17 mouse cellular contexts compared by ENCODE assay signal in the genomic region with DNA sequence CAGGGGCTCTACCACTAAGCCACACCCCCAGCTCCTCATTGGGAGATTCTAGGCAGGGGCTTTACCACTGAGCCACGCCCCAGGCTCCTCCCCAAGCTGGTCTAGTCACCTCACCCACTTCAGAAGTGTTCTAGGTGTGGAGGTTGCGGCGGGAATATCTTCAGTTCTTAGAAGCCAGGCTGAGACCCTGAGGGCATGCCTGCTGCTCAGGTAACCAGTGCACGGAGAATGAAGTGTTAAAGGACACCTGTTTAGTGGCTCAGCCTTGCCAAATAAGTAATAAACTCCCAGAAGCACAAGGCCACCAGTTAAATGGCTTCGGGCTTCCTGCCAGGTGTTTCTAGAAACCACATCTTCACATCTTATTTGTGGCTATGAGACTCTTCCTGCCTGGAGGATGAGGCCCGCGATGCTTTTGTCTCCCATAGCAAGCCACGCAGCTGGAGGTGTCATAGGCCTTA. TPM values are rescaled to one million over a fixed set of nuclear protein-coding genes. Genes with fewer than 3 reads are reported as not detected.
DNase-seq lines count a peak whose midpoint lies in the region; ATAC-seq and TF ChIP-seq lines count a peak whose summit lies in the region.
"Had no signal": no experiment of that assay in that cellular context is flagged by ENCODE, and none has a peak within 500 bp of the region (broad histone marks: within the 10 kb centered on the region; RNA-seq: fewer than 3 reads in every experiment).

No protein-coding gene starts in this region.

- no peak overlapping the region for H3K9ac ChIP-seq in heart, embryonic 16.5 days (ENCODE audit: low read length)
- no peak overlapping the region for H3K9ac ChIP-seq in heart, embryonic 11.5 days (ENCODE audit: low read depth, low read length)
- H3K9ac ChIP-seq: embryonic facial prominence, embryonic 12.5 days; forebrain, embryonic 12.5 days; heart, embryonic 13.5 days; limb, embryonic 15.5 days; lung, embryonic 15.5 days; midbrain, embryonic 13.5 days; neural tube, embryonic 13.5 days had no signal

- TF ChIP-seq CTCF in thymus, adult 2 months (IDR thresholded peaks at IDR 0.05; ENCODE audit: borderline replicate concordance, control insufficient read depth, extremely low read depth, insufficient read depth, low read length, poor library complexity): no peak

- peaks cover 10% of the 10 kb centered on the region for H3K4me1 ChIP-seq in heart, embryonic 16.5 days (ENCODE audit: control insufficient read depth, insufficient read depth, low read length)
- H3K4me1 ChIP-seq in heart, embryonic 11.5 days (ENCODE audit: control insufficient read depth, insufficient read depth, low read length): peaks cover 16% of the 10 kb centered on the region
- H3K4me1 ChIP-seq in thymus, adult 2 months (replicated peaks; ENCODE audit: control insufficient read depth, insufficient read depth, low read length): peaks cover 47% of the 10 kb centered on the region
- H3K4me1 ChIP-seq: limb, embryonic 15.5 days; midbrain, embryonic 13.5 days; neural tube, embryonic 13.5 days had no signal

- no peaks in the 10 kb centered on the region for H3K27me3 ChIP-seq in heart, embryonic 16.5 days (ENCODE audit: control insufficient read depth, insufficient read depth, low read length)
- H3K27me3 ChIP-seq in heart, embryonic 11.5 days (ENCODE audit: control insufficient read depth, insufficient read depth, low read length): no peaks in the 10 kb centered on the region
- H3K27me3 ChIP-seq in thymus, adult 2 months (ENCODE audit: control insufficient read depth, insufficient read depth, low read length): no peaks in the 10 kb centered on the region
- H3K27me3 ChIP-seq: forebrain, embryonic 12.5 days; heart, embryonic 13.5 days; limb, embryonic 15.5 days; lung, embryonic 15.5 days; midbrain, embryonic 13.5 days; neural tube, embryonic 13.5 days had no signal

- no peaks in the 10 kb centered on the region; the same call in 1 of the 2 replicates for H3K9me3 ChIP-seq in heart, embryonic 16.5 days (replicated peaks; ENCODE audit: control insufficient read depth, low read length)
- no peaks in the 10 kb centered on the region for H3K9me3 ChIP-seq in heart, embryonic 11.5 days (replicated peaks; ENCODE audit: control insufficient read depth, low read length)
- H3K9me3 ChIP-seq: embryonic facial prominence, embryonic 12.5 days; heart, embryonic 13.5 days; limb, embryonic 15.5 days; lung, embryonic 15.5 days; midbrain, embryonic 13.5 days; neural tube, embryonic 13.5 days had no signal

- H3K4me2 ChIP-seq in heart, embryonic 16.5 days (ENCODE audit: low read depth, low read length): no peak overlapping the region
- H3K4me2 ChIP-seq in heart, embryonic 11.5 days: no peak overlapping the region
- H3K4me2 ChIP-seq: embryonic facial prominence, embryonic 12.5 days; forebrain, embryonic 12.5 days; heart, embryonic 13.5 days; limb, embryonic 15.5 days; lung, embryonic 15.5 days; midbrain, embryonic 13.5 days; neural tube, embryonic 13.5 days had no signal

- WGBS in heart, embryonic 16.5 days: 77% methylated on average over 8 of the region's 8 CpGs
- WGBS in heart, embryonic 11.5 days (ENCODE audit: insufficient replicate concordance): 83% methylated on average over 8 of the region's 8 CpGs
- WGBS in thymus, adult 2 months: 4% methylated on average over 8 of the region's 8 CpGs

- ATAC-seq in heart, embryonic 16.5 days (replicated peaks; ENCODE audit: extremely low read depth, insufficient read depth, low FRiP score): peak; percentile 72
- no peak for ATAC-seq in heart, embryonic 11.5 days (replicated peaks; ENCODE audit: insufficient number of reproducible peaks, low FRiP score, low TSS enrichment)
- ATAC-seq in hematopoietic stem cell, adult 5-6 weeks (replicated peaks in 1 of 2; ENCODE audit: insufficient read depth in 1 of 2, low FRiP score in 2 of 2, low TSS enrichment in 1 of 2, low read depth in 1 of 2, poor library complexity in 2 of 2, severe bottlenecking in 2 of 2): peak; percentile 35 to 38; a peak in 1 of 4 replicates
- ATAC-seq: midbrain, embryonic 13.5 days had no signal

- peak; percentile 84 for DNase-seq in CD4-positive, CD25-positive, alpha-beta regulatory T cell, adult 2 months (ENCODE audit: low read depth, low spot score)
- peak; percentile 86 for DNase-seq in thymus, adult 2 months
- DNase-seq in urinary bladder, postnatal 10 days (ENCODE audit: low spot score): no peak
- DNase-seq in ovary, adult 18-20 months (ENCODE audit: low spot score): no peak
- DNase-seq in Muller cell, postnatal 12 days (ENCODE audit: inconsistent ontology term): no peak
- DNase-seq: cerebellum, adult 9-10 months; layer of hippocampus, postnatal 36 days had no signal

- H3K27ac ChIP-seq in heart, embryonic 16.5 days (ENCODE audit: low read length): no peak overlapping the region; the same call in 1 of the 2 replicates
- H3K27ac ChIP-seq in heart, embryonic 11.5 days (ENCODE audit: low read depth, low read length): no peak overlapping the region
- peak overlapping the region; percentile 99 for H3K27ac ChIP-seq in thymus, adult 2 months (ENCODE audit: control insufficient read depth, insufficient read depth, low read length)
- H3K27ac ChIP-seq: embryonic facial prominence, embryonic 12.5 days; forebrain, embryonic 12.5 days; heart, embryonic 13.5 days; limb, embryonic 15.5 days; lung, embryonic 15.5 days; midbrain, embryonic 13.5 days; neural tube, embryonic 13.5 days had no signal

- H3K36me3 ChIP-seq in heart, embryonic 16.5 days (ENCODE audit: control insufficient read depth, insufficient read depth): no peaks in the 10 kb centered on the region
- H3K36me3 ChIP-seq in heart, embryonic 11.5 days (ENCODE audit: control insufficient read depth, insufficient read depth, low read length): no peaks in the 10 kb centered on the region
- no peaks in the 10 kb centered on the region for H3K36me3 ChIP-seq in thymus, adult 2 months (ENCODE audit: control insufficient read depth, insufficient read depth, low read length)
- H3K36me3 ChIP-seq: embryonic facial prominence, embryonic 12.5 days; forebrain, embryonic 12.5 days; heart, embryonic 13.5 days; limb, embryonic 15.5 days; lung, embryonic 15.5 days; midbrain, embryonic 13.5 days; neural tube, embryonic 13.5 days had no signal

- TF ChIP-seq POLR2A in thymus, adult 2 months (IDR thresholded peaks at IDR 0.05; ENCODE audit: control insufficient read depth, extremely low read depth, insufficient read depth, low read length, poor library complexity): 0 out of 2 replicates have a peak, but pooled peaks have one; percentile 26

- no peak overlapping the region for H3K4me3 ChIP-seq in heart, embryonic 16.5 days (ENCODE audit: low read length)
- no peak overlapping the region for H3K4me3 ChIP-seq in heart, embryonic 11.5 days (ENCODE audit: low read depth, low read length)
- H3K4me3 ChIP-seq in thymus, adult 2 months (ENCODE audit: control insufficient read depth, insufficient read depth, low read length): no peak overlapping the region
- H3K4me3 ChIP-seq: embryonic facial prominence, embryonic 12.5 days; forebrain, embryonic 12.5 days; heart, embryonic 13.5 days; limb, embryonic 15.5 days; lung, embryonic 15.5 days; midbrain, embryonic 13.5 days; neural tube, embryonic 13.5 days had no signal

RNA-seq across cellular contexts. Expression of a gene that starts 10.5 kb away (rescaled TPM):
- polyA plus RNA-seq in heart, embryonic 16.5 days (2015; fragmentation: Nextera tagmentation; extraction: Ambion mirVana): 4.1 and 12.9 TPM in 2 replicates
- not detected in 2 replicates for polyA plus RNA-seq in heart, embryonic 11.5 days (2014; fragmentation: Nextera tagmentation; extraction: Ambion mirVana)
- total RNA-seq in hematopoietic stem cell, adult 5-6 weeks (2017): not detected in 2 replicates
- polyA plus RNA-seq in thymus, adult 2 months (2012; rRNA removed): 446 and 456 TPM in 2 replicates
- total RNA-seq: layer of hippocampus, postnatal 36 days had no signal
- polyA plus RNA-seq: forebrain, embryonic 12.5 days; limb, embryonic 15.5 days had no signal

RNA-seq across cellular contexts. Expression of a gene that starts 11.5 kb away (rescaled TPM):
- polyA plus RNA-seq in heart, embryonic 16.5 days (2015; fragmentation: Nextera tagmentation; extraction: Ambion mirVana): 0.12 and 0.14 TPM in 2 replicates
- 0.26 TPM in 1 of 2 replicates, not detected in the other for polyA plus RNA-seq in heart, embryonic 11.5 days (2014; fragmentation: Nextera tagmentation; extraction: Ambion mirVana)
- total RNA-seq in hematopoietic stem cell, adult 5-6 weeks (2017): not detected in 2 replicates
- 0.79 and 0.80 TPM in 2 replicates for polyA plus RNA-seq in thymus, adult 2 months (2012; rRNA removed)
- total RNA-seq: layer of hippocampus, postnatal 36 days had no signal
- polyA plus RNA-seq: embryonic facial prominence, embryonic 12.5 days; forebrain, embryonic 12.5 days; limb, embryonic 15.5 days; lung, embryonic 15.5 days; midbrain, embryonic 13.5 days; neural tube, embryonic 13.5 days had no signal

RNA-seq across cellular contexts. Expression of a gene that starts 23.7 kb away (rescaled TPM):
- 5.4 and 6.2 TPM in 2 replicates for polyA plus RNA-seq in heart, embryonic 16.5 days (2015; fragmentation: Nextera tagmentation; extraction: Ambion mirVana)
- 5.1 and 5.7 TPM in 2 replicates for polyA plus RNA-seq in heart, embryonic 11.5 days (2014; fragmentation: Nextera tagmentation; extraction: Ambion mirVana)
- 14.7 and 14.9 TPM in 2 replicates for total RNA-seq in hematopoietic stem cell, adult 5-6 weeks (2017)
- 86.1 and 91.3 TPM in 2 replicates for polyA plus RNA-seq in thymus, adult 2 months (2012; rRNA removed)

RNA-seq across cellular contexts. Expression of a gene that starts 31.9 kb away (rescaled TPM):
- polyA plus RNA-seq in heart, embryonic 16.5 days (2015; fragmentation: Nextera tagmentation; extraction: Ambion mirVana): 3.9 and 12.6 TPM in 2 replicates
- polyA plus RNA-seq in heart, embryonic 11.5 days (2014; fragmentation: Nextera tagmentation; extraction: Ambion mirVana): 12.0 and 12.7 TPM in 2 replicates
- 15.0 and 22.1 TPM in 2 replicates for total RNA-seq in hematopoietic stem cell, adult 5-6 weeks (2017)
- polyA plus RNA-seq in thymus, adult 2 months (2012; rRNA removed): 65.5 and 69.1 TPM in 2 replicates

RNA-seq across cellular contexts. Expression of a gene that starts 32.0 kb away (rescaled TPM):
- 1,945 and 2,019 TPM in 2 replicates for polyA plus RNA-seq in heart, embryonic 16.5 days (2015; fragmentation: Nextera tagmentation; extraction: Ambion mirVana)
- 1,505 and 1,518 TPM in 2 replicates for polyA plus RNA-seq in heart, embryonic 11.5 days (2014; fragmentation: Nextera tagmentation; extraction: Ambion mirVana)
- total RNA-seq in hematopoietic stem cell, adult 5-6 weeks (2017): 507 and 778 TPM in 2 replicates
- 118 and 155 TPM in 2 replicates for polyA plus RNA-seq in thymus, adult 2 months (2012; rRNA removed)

Comparison
In these comparisons a context has a peak if more than half of its experiments do, and no peak if none do; other contexts are left out.
1. DNase-seq: peak in CD4-positive, CD25-positive, alpha-beta regulatory T cell, adult 2 months (single experiment) and thymus, adult 2 months (single experiment); none in urinary bladder, postnatal 10 days (single experiment), ovary, adult 18-20 months (single experiment) and Muller cell, postnatal 12 days (single experiment).
2. RNA of a gene that starts 10.5 kb away (polyA plus RNA-seq): 446 to 456 TPM in thymus, adult 2 months; 4.1 to 12.9 TPM in heart, embryonic 16.5 days and not detected in heart, embryonic 11.5 days; every median in the first group is over 10 times any median in the second.
3. RNA of a gene that starts 23.7 kb away (polyA plus RNA-seq): 86.1 to 91.3 TPM in thymus, adult 2 months; 5.4 to 6.2 TPM in heart, embryonic 16.5 days and 5.1 to 5.7 TPM in heart, embryonic 11.5 days; every median in the first group is over 10 times any median in the second.